Mouse (Mus musculus): Measurements from ENCODE around the gene Hoxa5.

DNA sequence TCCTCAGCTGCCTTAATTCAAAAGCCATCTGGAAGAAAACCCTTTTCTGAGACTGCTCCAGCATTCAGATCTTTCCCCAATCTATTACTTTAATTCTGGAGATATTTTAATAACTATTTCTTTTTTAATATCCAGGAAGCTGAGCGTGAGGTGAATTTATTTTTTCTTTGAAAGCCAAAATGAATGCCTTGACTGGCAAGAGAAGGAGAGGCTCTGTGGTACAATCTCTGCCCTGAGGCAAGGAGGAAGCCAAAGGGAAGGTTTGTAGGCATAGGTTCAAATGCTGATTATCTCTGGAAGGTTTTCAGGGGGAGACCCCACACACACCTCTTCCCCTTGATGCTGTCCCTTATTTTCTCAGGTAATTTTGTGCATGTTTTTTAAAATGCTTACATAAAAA is 37.2 kb downstream of the Hoxa5 start:
- TF ChIP-seq CTCF (IDR thresholded peaks at IDR 0.05) (no peak), POLR2A (IDR thresholded peaks at IDR 0.05; ENCODE audit: insufficient read depth, low read depth, low read length) (no peak), EP300 (IDR thresholded peaks at IDR 0.05; ENCODE audit: insufficient read depth, low read depth, low read length) (no peak)
